Mouse (Mus musculus): ENCODE results near the gene Orai2. TPM values are rescaled to one million over a fixed set of nuclear protein-coding genes. Genes with fewer than 3 reads are reported as not detected.

The Orai2 gene
- total and polyA plus RNA-seq, 3 experiments: 7.3 to 8.8 (median 7.4) TPM

- dilution Hi-C loops (cut with MboI; ENCODE audit: extremely low pct_ligation_motif_present, extremely low pct_unique_long_range_greater_than_20kb, low sequenced_read_pairs) (no loop called here), in situ Hi-C loops (cut with MboI; ENCODE audit: low pct_ligation_motif_present, low pct_unique_long_range_greater_than_20kb, low sequenced_read_pairs) (no loop called here)
- H3K27ac ChIP-seq (ENCODE audit: insufficient read depth, low read depth): no peak overlapping the region
- H3K9me3 ChIP-seq (replicated peaks; ENCODE audit: low read length): peaks cover 13% of the 10 kb centered on the region
- DNase-seq (ENCODE audit: extremely low read depth): no peak
- no peak overlapping the region for H3K9ac ChIP-seq (ENCODE audit: insufficient read depth, low read depth)
- H3K36me3 ChIP-seq (replicated peaks in 1 of 2; ENCODE audit: control insufficient read depth in 1 of 2, insufficient read depth in 1 of 2, low read length in 1 of 2): peaks cover 3 to 8% of the 10 kb centered on the region in 2 experiments
- no peak overlapping the region for H3K4me2 ChIP-seq (ENCODE audit: insufficient read depth, low read depth, poor library complexity, severe bottlenecking)
- H3K27me3 ChIP-seq (replicated peaks): no peaks in the 10 kb centered on the region
- no peak for TF ChIP-seq RCOR1 (conservative IDR thresholded peaks at IDR 0.05; ENCODE audit: low read depth, low read length)
- no peak for TF ChIP-seq UBTF (IDR thresholded peaks at IDR 0.05; ENCODE audit: low read depth, low read length)
- no peak for TF ChIP-seq TCF12 (IDR thresholded peaks at IDR 0.05; ENCODE audit: low read depth, low read length)
- no peak for TF ChIP-seq NELFE (IDR thresholded peaks at IDR 0.05; ENCODE audit: low read depth, low read length)
- no peak for TF ChIP-seq ZKSCAN1 (IDR thresholded peaks at IDR 0.05; ENCODE audit: borderline replicate concordance, low read depth, low read length)
- no peak for TF ChIP-seq POLR2A (IDR thresholded peaks at IDR 0.05; ENCODE audit: low read depth, low read length)
- no peak for TF ChIP-seq PAX5 (IDR thresholded peaks at IDR 0.05; ENCODE audit: low read length)
- TF ChIP-seq CHD2 (IDR thresholded peaks at IDR 0.05; ENCODE audit: low read length): no peak
- TF ChIP-seq IRF4 (IDR thresholded peaks at IDR 0.05; ENCODE audit: low read depth, low read length): no peak
- no peak for TF ChIP-seq MAFK (IDR thresholded peaks at IDR 0.05; ENCODE audit: insufficient replicate concordance, low read length)
- TF ChIP-seq BHLHE40 (IDR thresholded peaks at IDR 0.05; ENCODE audit: low read depth, low read length): no peak
- TF ChIP-seq CHD1 (IDR thresholded peaks at IDR 0.05; ENCODE audit: low read depth, low read length): no peak
- no peak for TF ChIP-seq MAX (IDR thresholded peaks at IDR 0.05; ENCODE audit: low read length)
- no peak for TF ChIP-seq KAT2A (IDR thresholded peaks at IDR 0.05; ENCODE audit: insufficient replicate concordance, low read length)
- TF ChIP-seq ZC3H11A (IDR thresholded peaks at IDR 0.05; ENCODE audit: low read depth, low read length): no peak
- no peak for TF ChIP-seq JUND (conservative IDR thresholded peaks at IDR 0.05; ENCODE audit: low read depth, low read length)
- H3K4me3 ChIP-seq (replicated peaks in 1 of 3; ENCODE audit: low read depth in 2 of 3, low read length in 2 of 3, poor library complexity in 1 of 3): no peak overlapping the region
- peaks cover 12 to 24% of the 10 kb centered on the region in 2 experiments for H3K4me1 ChIP-seq (ENCODE audit: control insufficient read depth in 1 of 2, insufficient read depth in 2 of 2)
- H3K79me2 ChIP-seq (replicated peaks; ENCODE audit: control insufficient read depth, extremely low read depth, insufficient read depth, poor library complexity, severe bottlenecking): no peaks in the 10 kb centered on the region
These were observed 43.2 kb upstream of the Orai2 start for GRCm38 (mm10) chr5:136213716-136214115.

GRCm38 (mm10) chr5:136212716-136213115 lies 42.2 kb upstream of the Orai2 start:
- Histone ChIP-seq H3K36me3 (replicated peaks in 1 of 2; ENCODE audit: control insufficient read depth in 1 of 2, insufficient read depth in 1 of 2, low read length in 1 of 2) (no peaks in the 10 kb centered on the region), H3K9ac (ENCODE audit: insufficient read depth, low read depth) (no peak overlapping the region), H3K4me1 (ENCODE audit: control insufficient read depth in 1 of 2, insufficient read depth in 2 of 2) (peaks cover 3 to 14% of the 10 kb centered on the region in 2 experiments), H3K27me3 (replicated peaks) (no peaks in the 10 kb centered on the region), H3K79me2 (replicated peaks; ENCODE audit: control insufficient read depth, extremely low read depth, insufficient read depth, poor library complexity, severe bottlenecking) (no peaks in the 10 kb centered on the region), H3K4me3 (replicated peaks in 1 of 3; ENCODE audit: low read depth in 2 of 3, low read length in 2 of 3, poor library complexity in 1 of 3) (no peak overlapping the region), H3K27ac (ENCODE audit: insufficient read depth, low read depth) (no peak overlapping the region), H3K9me3 (replicated peaks; ENCODE audit: low read length) (peaks cover 13% of the 10 kb centered on the region), H3K4me2 (ENCODE audit: insufficient read depth, low read depth, poor library complexity, severe bottlenecking) (no peak overlapping the region)
- TF ChIP-seq MAFK (IDR thresholded peaks at IDR 0.05; ENCODE audit: insufficient replicate concordance, low read length) (no peak), ELF1 (IDR thresholded peaks at IDR 0.05; ENCODE audit: low read depth, low read length) (no peak), SIN3A (IDR thresholded peaks at IDR 0.05; ENCODE audit: low read length) (no peak), USF2 (conservative IDR thresholded peaks at IDR 0.05; ENCODE audit: low read depth, low read length) (no peak), NRF1 (IDR thresholded peaks at IDR 0.05; ENCODE audit: low read depth, low read length) (no peak), MAX (IDR thresholded peaks at IDR 0.05; ENCODE audit: low read length) (no peak), HCFC1 (IDR thresholded peaks at IDR 0.05; ENCODE audit: low read depth, low read length) (no peak), NELFE (IDR thresholded peaks at IDR 0.05; ENCODE audit: low read depth, low read length) (no peak), IRF4 (IDR thresholded peaks at IDR 0.05; ENCODE audit: low read depth, low read length) (no peak), MYC (IDR thresholded peaks at IDR 0.05; ENCODE audit: low read depth, low read length) (no peak), GABPA (IDR thresholded peaks at IDR 0.05; ENCODE audit: insufficient replicate concordance, low read depth, low read length) (no peak), E2F4 (IDR thresholded peaks at IDR 0.05; ENCODE audit: insufficient replicate concordance, low read depth, low read length) (no peak), MEF2A (IDR thresholded peaks at IDR 0.05; ENCODE audit: borderline replicate concordance, low read depth, low read length) (no peak), ZKSCAN1 (IDR thresholded peaks at IDR 0.05; ENCODE audit: borderline replicate concordance, low read depth, low read length) (no peak), RAD21 (IDR thresholded peaks at IDR 0.05; ENCODE audit: low read depth, low read length) (no peak), BHLHE40 (IDR thresholded peaks at IDR 0.05; ENCODE audit: low read depth, low read length) (no peak), POLR2AphosphoS2 (IDR thresholded peaks at IDR 0.05; ENCODE audit: low read depth, low read length) (no peak)
- dilution Hi-C loops (cut with MboI; ENCODE audit: extremely low pct_ligation_motif_present, extremely low pct_unique_long_range_greater_than_20kb, low sequenced_read_pairs) (no loop called here), in situ Hi-C loops (cut with MboI; ENCODE audit: low pct_ligation_motif_present, low pct_unique_long_range_greater_than_20kb, low sequenced_read_pairs) (no loop called here)
- DNase-seq (ENCODE audit: extremely low read depth): no peak

Measured in CH12.LX (cell line).